Mouse (Mus musculus): ENCODE results near the gene Armh2. TPM values are rescaled to one million over a fixed set of nuclear protein-coding genes. Genes with fewer than 3 reads are reported as not detected.

Armh2 gene
- total RNA-seq, 2 experiments from 2014 or later: not detected

Other genes starting within 250 kb of the Armh2 start
- gene Ripor2, start 159.0 kb upstream of the Armh2 start, total RNA-seq (2021): 10 to 100 TPM; 13.0 to 16.3 TPM
- gene Gmnn, start 20.7 kb downstream of the Armh2 start, total RNA-seq (2021): 10 to 100 TPM; 40.6 to 45.1 TPM
- 100 to 1,000 TPM; 178 to 179 TPM for gene BC005537, start 60.4 kb downstream of the Armh2 start, total RNA-seq (2021)
- 100 to 1,000 TPM; 282 to 297 TPM for gene Acot13, start 90.3 kb downstream of the Armh2 start, total RNA-seq (2021)
- gene Tdp2, start 90.4 kb downstream of the Armh2 start, total RNA-seq (2021): 10 to 100 TPM; 17.8 to 18.0 TPM
- gene D130043K22Rik, start 103.9 kb downstream of the Armh2 start, total RNA-seq (2021): not detected
- 10 to 100 TPM; 16.4 to 18.9 TPM for gene Aldh5a1, start 196.4 kb downstream of the Armh2 start, total RNA-seq (2021)
- gene Gpld1, start 201.9 kb downstream of the Armh2 start, total RNA-seq (2021): 1 to 10 TPM in 1 of 2 experiments, under 1 TPM in 1; 0.93 to 1.4 TPM

Data from heart, postnatal 10 days (tissue).